Mouse (Mus musculus) lung, embryonic 15.5 days (tissue): ENCODE results near the gene Crhbp. TPM values are rescaled to one million over a fixed set of nuclear protein-coding genes. Genes with fewer than 3 reads are reported as not detected.

Source experiments
- ATAC-seq: fragments of 200-750 bp; cut with Nextera tagmentation; 2 replicates; pipeline ENCODE4 v1.8.0; 2017; ENCODE audit warnings: moderate number of reproducible peaks, borderline replicate concordance; ENCODE audit not compliant: low FRiP score, low TSS enrichment; ENCODE audit errors: extremely low read depth
- H3K27ac ChIP-seq: fragments of 300-500 bp; sonication (generic); 2 replicates; pipeline ENCODE4 v1.5.1; 2015; ENCODE audit warnings: moderate library complexity, mild to moderate bottlenecking, inconsistent platforms
- H3K27me3 ChIP-seq: fragments of 300-500 bp; sonication (generic); 2 replicates; pipeline ENCODE4 v1.6.1; 2015; ENCODE audit warnings: inconsistent platforms
- H3K36me3 ChIP-seq: fragments of 300-500 bp; sonication (generic); 2 replicates; pipeline ENCODE4 v1.6.1; 2015; ENCODE audit warnings: inconsistent platforms
- H3K4me1 ChIP-seq: fragments of 300-500 bp; sonication (generic); 2 replicates; pipeline ENCODE4 v1.6.1; 2015; ENCODE audit warnings: inconsistent platforms
- H3K4me2 ChIP-seq: fragments of 300-500 bp; sonication (generic); 2 replicates; pipeline ENCODE4 v1.6.1; 2015; ENCODE audit warnings: inconsistent platforms, mild to moderate bottlenecking, moderate library complexity
- H3K4me3 ChIP-seq: fragments of 300-500 bp; sonication (generic); 2 replicates; pipeline ENCODE4 v1.5.1; 2015; ENCODE audit warnings: mild to moderate bottlenecking, inconsistent platforms
- H3K9ac ChIP-seq: fragments of 300-500 bp; sonication (generic); 2 replicates; pipeline ENCODE4 v1.6.1; 2015; ENCODE audit warnings: inconsistent platforms
- H3K9me3 ChIP-seq: fragments of 300-500 bp; sonication (generic); 2 replicates; pipeline ENCODE4 v1.6.1; 2016; ENCODE audit warnings: inconsistent platforms
- WGBS: fragments of 180-500 bp; shearing (Covaris S2); methylation state at CpG from one replicate; pipeline ENCODE4 v1.1.7; 2015; 5-methylcytosine and 5-hydroxymethylcytosine counted together
- polyA plus RNA-seq: library from polyadenylated mRNA; unstranded; fragments of >200 nt; fragmentation: Nextera tagmentation; extraction: Ambion mirVana; gene quantifications from 2 replicates; pipeline ENCODE4 v1.2.1, GENCODE M21; 2015

Gene Crhbp
- polyA plus RNA-seq, 1 experiment from 2014 or later = 0.11 TPM

GRCm38 (mm10) chr13:95449730-95450129 lies 5.0 kb upstream of the Crhbp start:
- WGBS = 42% methylated on average over 3 of the region's 3 CpGs
- no peak overlapping the region for H3K4me3 ChIP-seq
- no peak for ATAC-seq

GRCm38 (mm10) chr13:95444291-95444690 lies 433 bp downstream of the Crhbp start:
- peak overlapping the region; percentile 29 for H3K4me3 ChIP-seq
- peaks cover 39% of the 10 kb centered on the region for H3K27me3 ChIP-seq
- no peak overlapping the region for H3K9ac ChIP-seq

More at GRCm38 (mm10) chr13:95449730-95450129, 5.0 kb upstream of the Crhbp start:
- Histone ChIP-seq H3K9ac (no peak overlapping the region), H3K27me3 (peaks cover 14% of the 10 kb centered on the region), H3K36me3 (no peaks in the 10 kb centered on the region), H3K9me3 (no peaks in the 10 kb centered on the region), H3K27ac (no peak overlapping the region), H3K4me2 (no peak overlapping the region), H3K4me1 (no peaks in the 10 kb centered on the region)

GRCm38 (mm10) chr13:95443376-95444233 lies 1.1 kb downstream of the Crhbp start:
- H3K36me3 ChIP-seq = no peaks in the 10 kb centered on the region
- 2% methylated on average over 46 of the region's 46 CpGs for WGBS
- no peak overlapping the region for H3K9ac ChIP-seq
- H3K4me1 ChIP-seq = no peaks in the 10 kb centered on the region
- H3K4me2 ChIP-seq = peak overlapping the region; percentile 61
- peak overlapping the region; percentile 29 for H3K4me3 ChIP-seq
- peak; percentile 35; the same call in 1 of the 2 replicates for ATAC-seq
- H3K27me3 ChIP-seq = peaks cover 39% of the 10 kb centered on the region
- H3K27ac ChIP-seq = no peak overlapping the region
- no peaks in the 10 kb centered on the region for H3K9me3 ChIP-seq

More at GRCm38 (mm10) chr13:95444291-95444690, 433 bp downstream of the Crhbp start:
- H3K27ac ChIP-seq = no peak overlapping the region
- H3K36me3 ChIP-seq = no peaks in the 10 kb centered on the region
- ATAC-seq = no peak
- H3K4me1 ChIP-seq = no peaks in the 10 kb centered on the region
- no peaks in the 10 kb centered on the region for H3K9me3 ChIP-seq
- peak overlapping the region; percentile 61 for H3K4me2 ChIP-seq
- WGBS = 8% methylated on average over 7 of the region's 7 CpGs

- H3K9me3 ChIP-seq = no peaks in the 10 kb centered on the region
- H3K4me3 ChIP-seq = no peak overlapping the region
- peaks cover 39% of the 10 kb centered on the region for H3K27me3 ChIP-seq
- H3K36me3 ChIP-seq = no peaks in the 10 kb centered on the region
- WGBS = 21% methylated on average over 4 of the region's 4 CpGs
- ATAC-seq = no peak
- H3K4me1 ChIP-seq = no peaks in the 10 kb centered on the region
- peak overlapping the region; percentile 61; the same call in 1 of the 2 replicates for H3K4me2 ChIP-seq
- no peak overlapping the region for H3K9ac ChIP-seq
- H3K27ac ChIP-seq = no peak overlapping the region
These were observed 1.8 kb downstream of the Crhbp start for GRCm38 (mm10) chr13:95442901-95443300.

- H3K27ac ChIP-seq = no peak overlapping the region
- H3K9ac ChIP-seq = no peak overlapping the region
- H3K9me3 ChIP-seq = no peaks in the 10 kb centered on the region
- no peak for ATAC-seq
- H3K4me3 ChIP-seq = no peak overlapping the region
- H3K36me3 ChIP-seq = no peaks in the 10 kb centered on the region
- peaks cover 23% of the 10 kb centered on the region for H3K27me3 ChIP-seq
- H3K4me1 ChIP-seq = no peaks in the 10 kb centered on the region
- 65% methylated on average over 5 of the region's 5 CpGs for WGBS
- H3K4me2 ChIP-seq = no peak overlapping the region
These were observed 5.2 kb downstream of the Crhbp start for GRCm38 (mm10) chr13:95439569-95439968.

GRCm38 (mm10) chr13:95431760-95432159 lies 13.0 kb downstream of the Crhbp start:
- no peak for ATAC-seq
- Histone ChIP-seq H3K4me2 (no peak overlapping the region), H3K4me3 (no peak overlapping the region), H3K27ac (no peak overlapping the region), H3K9me3 (no peaks in the 10 kb centered on the region), H3K27me3 (no peaks in the 10 kb centered on the region), H3K4me1 (no peaks in the 10 kb centered on the region), H3K36me3 (no peaks in the 10 kb centered on the region), H3K9ac (no peak overlapping the region)
- WGBS = 43% methylated on average over 10 of the region's 10 CpGs

GRCm38 (mm10) chr13:95427499-95427898 lies 17.2 kb downstream of the Crhbp start:
- no peak overlapping the region for H3K4me2 ChIP-seq
- no peaks in the 10 kb centered on the region for H3K9me3 ChIP-seq
- no peaks in the 10 kb centered on the region for H3K4me1 ChIP-seq
- no peak overlapping the region for H3K27ac ChIP-seq
- ATAC-seq = no peak
- no peak overlapping the region for H3K9ac ChIP-seq
- H3K27me3 ChIP-seq = no peaks in the 10 kb centered on the region
- WGBS = 87% methylated on average over 3 of the region's 3 CpGs
- no peaks in the 10 kb centered on the region for H3K36me3 ChIP-seq
- H3K4me3 ChIP-seq = no peak overlapping the region

GRCm38 (mm10) chr13:95426421-95426820 lies 18.3 kb downstream of the Crhbp start:
- Histone ChIP-seq H3K36me3 (no peaks in the 10 kb centered on the region), H3K27ac (no peak overlapping the region), H3K4me2 (no peak overlapping the region), H3K4me1 (no peaks in the 10 kb centered on the region), H3K4me3 (no peak overlapping the region), H3K9me3 (no peaks in the 10 kb centered on the region), H3K27me3 (no peaks in the 10 kb centered on the region), H3K9ac (no peak overlapping the region)
- ATAC-seq = no peak
- 75% methylated on average over 6 of the region's 6 CpGs for WGBS

- no peak overlapping the region for H3K4me2 ChIP-seq
- no peaks in the 10 kb centered on the region for H3K9me3 ChIP-seq
- no peaks in the 10 kb centered on the region for H3K27me3 ChIP-seq
- no peak overlapping the region for H3K9ac ChIP-seq
- H3K4me1 ChIP-seq = no peaks in the 10 kb centered on the region
- H3K27ac ChIP-seq = no peak overlapping the region
- no peaks in the 10 kb centered on the region for H3K36me3 ChIP-seq
- H3K4me3 ChIP-seq = no peak overlapping the region
- ATAC-seq = no peak
- 56% methylated on average over 6 of the region's 6 CpGs for WGBS
These were observed 19.2 kb downstream of the Crhbp start for GRCm38 (mm10) chr13:95425484-95425883.

- no peak overlapping the region for H3K27ac ChIP-seq
- H3K9ac ChIP-seq = no peak overlapping the region
- no peak overlapping the region for H3K4me3 ChIP-seq
- WGBS = 52% methylated on average over 7 of the region's 7 CpGs
- no peak for ATAC-seq
- H3K27me3 ChIP-seq = no peaks in the 10 kb centered on the region
- H3K4me1 ChIP-seq = no peaks in the 10 kb centered on the region
- no peaks in the 10 kb centered on the region for H3K9me3 ChIP-seq
- no peak overlapping the region for H3K4me2 ChIP-seq
- H3K36me3 ChIP-seq = no peaks in the 10 kb centered on the region
These were observed 19.8 kb downstream of the Crhbp start for GRCm38 (mm10) chr13:95424932-95425331.

GRCm38 (mm10) chr13:95419204-95419749 lies 25.4 kb downstream of the Crhbp start:
- WGBS = 10% methylated on average over 8 of the region's 8 CpGs
- no peak overlapping the region for H3K4me2 ChIP-seq

GRCm38 (mm10) chr13:95418575-95419203 lies 26.0 kb downstream of the Crhbp start:
- Histone ChIP-seq H3K4me1 (no peaks in the 10 kb centered on the region), H3K4me3 (no peak overlapping the region), H3K27me3 (no peaks in the 10 kb centered on the region; the same call in 1 of the 2 replicates), H3K36me3 (no peaks in the 10 kb centered on the region), H3K9ac (no peak overlapping the region), H3K27ac (no peak overlapping the region), H3K4me2 (no peak overlapping the region), H3K9me3 (no peaks in the 10 kb centered on the region)
- no peak for ATAC-seq
- 39% methylated on average over 6 of the region's 6 CpGs for WGBS

More at GRCm38 (mm10) chr13:95419204-95419749, 25.4 kb downstream of the Crhbp start:
- no peaks in the 10 kb centered on the region for H3K4me1 ChIP-seq
- ATAC-seq = no peak
- no peak overlapping the region for H3K9ac ChIP-seq
- no peaks in the 10 kb centered on the region for H3K36me3 ChIP-seq
- H3K27ac ChIP-seq = no peak overlapping the region
- H3K27me3 ChIP-seq = no peaks in the 10 kb centered on the region; the same call in 1 of the 2 replicates
- H3K9me3 ChIP-seq = no peaks in the 10 kb centered on the region
- H3K4me3 ChIP-seq = no peak overlapping the region
